Mouse (Mus musculus) intestine, postnatal 0 days (tissue): Measurements from ENCODE around the gene Slc7a4. TPM values are rescaled to one million over a fixed set of nuclear protein-coding genes. Genes with fewer than 3 reads are reported as not detected.
A peak's percentile ranks its signal among the peaks of the same experiment; 100 is the strongest.
"Not testable (repeated sequence)": the region's sequence is repeated elsewhere in the genome, so short reads cannot be mapped to it uniquely, and the experiment has no call there.

ENCODE experiments used
- ATAC-seq: fragments of 200-750 bp; cut with Nextera tagmentation; 2 replicates; pipeline ENCODE4 v1.8.0; 2017; ENCODE audit warnings: mild to moderate bottlenecking, moderate TSS enrichment, moderate library complexity
- H3K27ac ChIP-seq: fragments of 300-500 bp; sonication (generic); 2 replicates; pipeline ENCODE4 v1.5.1; 2014; ENCODE audit warnings: mild to moderate bottlenecking, low read depth, low read length, moderate library complexity
- H3K27me3 ChIP-seq: fragments of 300-500 bp; sonication (generic); replicated peaks from 2 replicates; pipeline ENCODE4 v1.6.1; 2014; ENCODE audit warnings: low read length, mixed read lengths; ENCODE audit not compliant: control insufficient read depth, insufficient read depth
- H3K36me3 ChIP-seq: fragments of 300-500 bp; sonication (generic); 2 replicates; pipeline ENCODE4 v1.6.1; 2014; ENCODE audit warnings: mild to moderate bottlenecking, moderate library complexity; ENCODE audit not compliant: control insufficient read depth, insufficient read depth
- H3K4me1 ChIP-seq: fragments of 300-500 bp; sonication (generic); replicated peaks from 2 replicates; pipeline ENCODE4 v1.6.1; 2014; ENCODE audit warnings: antibody characterized with exemption, low read length, mixed read lengths; ENCODE audit not compliant: control insufficient read depth, insufficient read depth
- H3K4me2 ChIP-seq: fragments of 300-500 bp; sonication (generic); replicated peaks from 2 replicates; pipeline ENCODE4 v1.6.1; 2014; ENCODE audit warnings: low read depth, mild to moderate bottlenecking, moderate library complexity
- H3K4me3 ChIP-seq: fragments of 300-500 bp; sonication (generic); 2 replicates; pipeline ENCODE4 v1.5.1; 2014; ENCODE audit warnings: low read depth, low read length
- H3K9ac ChIP-seq: fragments of 300-500 bp; sonication (generic); 2 replicates; pipeline ENCODE4 v1.6.1; 2014; ENCODE audit warnings: mild to moderate bottlenecking, low read depth, low read length
- H3K9me3 ChIP-seq: fragments of 300-500 bp; sonication (generic); 2 replicates; pipeline ENCODE4 v1.6.1; 2016; ENCODE audit warnings: mixed run types; ENCODE audit not compliant: control insufficient read depth
- CTCF ChIP-seq: sonication (generic); IDR thresholded peaks from 2 replicates; pipeline ENCODE4 v1.5.1; 2016; ENCODE audit warnings: low read depth, mild to moderate bottlenecking, control low read depth, antibody characterized with exemption, moderate library complexity
- WGBS: fragments of 180-500 bp; shearing (Covaris S2); extraction: QIAGEN DNeasy Blood & Tissue Kit; methylation state at CpG from one replicate; pipeline ENCODE4 v1.1.7; 2014; 5-methylcytosine and 5-hydroxymethylcytosine counted together
- polyA plus RNA-seq: library from polyadenylated mRNA; unstranded; fragments of >200 nt; fragmentation: Nextera tagmentation; extraction: Ambion mirVana; gene quantifications from 2 replicates; pipeline ENCODE4 v1.2.1, GENCODE M21; 2015

Gene Slc7a4
- polyA plus RNA-seq, 1 experiment from 2014 or later: 28.3 TPM

GRCm38 (mm10) chr16:17558811-17559210, 24.2 kb downstream of the Slc7a4 start:
- peak; percentile 8; the same call in 1 of the 2 replicates for TF ChIP-seq CTCF
- no peak; the same call in 1 of the 2 replicates for ATAC-seq
- Histone ChIP-seq H3K4me2 (peak overlapping the region; percentile 51), H3K27me3 (no peaks in the 10 kb centered on the region), H3K4me1 (no peaks in the 10 kb centered on the region; the same call in none of the 2 replicates), H3K4me3 (0 out of 2 replicates have a peak overlapping the region, but pooled peaks have one; percentile 4), H3K9me3 (no peaks in the 10 kb centered on the region), H3K27ac (no peak overlapping the region), H3K36me3 (no peaks in the 10 kb centered on the region), H3K9ac (peak overlapping the region; percentile 18; the same call in 1 of the 2 replicates)
- 6% methylated on average over 5 of the region's 5 CpGs for WGBS

GRCm38 (mm10) chr16:17557947-17558480, 25.0 kb downstream of the Slc7a4 start:
- no peaks in the 10 kb centered on the region for H3K36me3 ChIP-seq
- H3K9me3 ChIP-seq: no peaks in the 10 kb centered on the region
- 0 out of 2 replicates have a peak, but pooled peaks have one; percentile 9 for ATAC-seq
- H3K4me3 ChIP-seq: no peak overlapping the region
- no peak overlapping the region for H3K27ac ChIP-seq
- H3K4me2 ChIP-seq: peak overlapping the region; percentile 51
- H3K27me3 ChIP-seq: no peaks in the 10 kb centered on the region
- no peak overlapping the region for H3K9ac ChIP-seq
- 3% methylated on average over 5 of the region's 5 CpGs for WGBS
- TF ChIP-seq CTCF: peak; percentile 99
- no peaks in the 10 kb centered on the region; the same call in none of the 2 replicates for H3K4me1 ChIP-seq

DNA sequence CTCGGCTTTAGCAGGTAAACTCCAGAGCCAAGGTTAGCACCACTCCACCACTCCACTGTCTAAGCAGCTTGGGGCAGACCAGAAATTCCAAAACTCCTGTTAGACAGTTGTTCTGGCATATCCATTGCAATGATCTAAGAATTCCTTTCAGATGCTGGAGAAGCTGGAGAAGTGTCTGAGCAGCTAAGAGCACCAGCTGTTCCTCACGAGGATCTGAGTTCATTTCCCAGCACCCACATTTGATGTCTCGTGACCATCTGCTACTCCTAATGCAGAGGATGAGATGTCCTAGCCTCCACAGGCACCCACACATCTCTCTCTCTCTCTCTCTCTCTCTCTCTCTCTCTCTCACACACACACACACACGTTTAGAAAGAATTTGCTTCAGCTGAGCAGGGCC, 26.1 kb downstream of the Slc7a4 start:
- no peaks in the 10 kb centered on the region for H3K9me3 ChIP-seq
- no peaks in the 10 kb centered on the region; the same call in none of the 2 replicates for H3K4me1 ChIP-seq
- WGBS: 57% methylated on average over 4 of the region's 4 CpGs
- no peak overlapping the region for H3K27ac ChIP-seq
- H3K9ac ChIP-seq: no peak overlapping the region
- no peak overlapping the region for H3K4me3 ChIP-seq
- H3K4me2 ChIP-seq: no peak overlapping the region
- no peaks in the 10 kb centered on the region for H3K36me3 ChIP-seq
- TF ChIP-seq CTCF: no peak
- no peaks in the 10 kb centered on the region for H3K27me3 ChIP-seq
- no peak for ATAC-seq

- no peak for TF ChIP-seq CTCF
- 83% methylated on average over 4 of the region's 4 CpGs for WGBS
- no peak for ATAC-seq
- Histone ChIP-seq H3K36me3 (no peaks in the 10 kb centered on the region), H3K27me3 (no peaks in the 10 kb centered on the region), H3K9me3 (no peaks in the 10 kb centered on the region), H3K9ac (no peak overlapping the region), H3K4me3 (no peak overlapping the region), H3K27ac (no peak overlapping the region), H3K4me2 (no peak overlapping the region), H3K4me1 (no peaks in the 10 kb centered on the region; the same call in none of the 2 replicates)
Observed at GRCm38 (mm10) chr16:17556180-17556579, 26.8 kb downstream of the Slc7a4 start.

DNA sequence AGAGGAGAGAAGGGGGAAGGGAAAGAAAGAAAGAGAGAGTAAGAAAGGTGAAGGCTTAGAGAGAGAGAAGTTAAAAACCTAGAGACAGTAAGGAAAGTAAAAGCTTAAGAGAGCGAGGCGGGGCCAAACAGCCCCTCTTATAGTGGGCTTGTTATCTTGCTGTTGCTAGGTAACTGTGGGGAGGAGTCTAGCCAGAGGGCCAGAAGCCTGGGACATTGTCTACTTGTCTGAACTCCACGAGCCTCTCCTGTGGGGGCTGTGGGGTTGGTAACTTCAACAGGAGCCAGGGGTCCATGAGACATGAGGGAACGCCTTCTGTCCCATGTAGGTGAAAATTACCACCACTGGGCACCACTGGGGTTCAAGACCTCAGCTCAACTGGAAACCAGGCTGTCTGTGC, 28.3 kb downstream of the Slc7a4 start:
- H3K4me2 ChIP-seq: peak overlapping the region; percentile 60
- not testable (repeated sequence) for H3K9ac ChIP-seq, H3K9me3 ChIP-seq, H3K4me3 ChIP-seq, H3K27ac ChIP-seq, H3K36me3 ChIP-seq, ATAC-seq, H3K27me3 ChIP-seq, H3K4me1 ChIP-seq
- WGBS: 19% methylated on average over 4 of the region's 4 CpGs

GRCm38 (mm10) chr16:17553910-17554685, 28.9 kb downstream of the Slc7a4 start:
- Histone ChIP-seq H3K27me3 (no peaks in the 10 kb centered on the region), H3K4me3 (0 out of 2 replicates have a peak overlapping the region, but pooled peaks have one; percentile 7), H3K36me3 (no peaks in the 10 kb centered on the region), H3K4me2 (peak overlapping the region; percentile 60), H3K9ac (no peak overlapping the region), H3K9me3 (no peaks in the 10 kb centered on the region), H3K27ac (no peak overlapping the region; the same call in 1 of the 2 replicates), H3K4me1 (no peaks in the 10 kb centered on the region; the same call in 1 of the 2 replicates)
- WGBS: 9% methylated on average over 18 of the region's 18 CpGs
- ATAC-seq: peak; percentile 94
- TF ChIP-seq CTCF: no peak
